Mouse (Mus musculus) embryonic fibroblast, embryonic 13.5 days (primary cell): ENCODE results near the gene Nelfcd. TPM values are rescaled to one million over a fixed set of nuclear protein-coding genes. Genes with fewer than 3 reads are reported as not detected.

Experiments used
- H3K27ac ChIP-seq: 2 replicates; pipeline ENCODE4 v1.5.1; 2012; ENCODE audit warnings: low read length, control low read depth, inconsistent platforms; ENCODE audit not compliant: insufficient read depth
- H3K4me1 ChIP-seq: 2 replicates; pipeline ENCODE4 v1.6.1; 2011; ENCODE audit warnings: low read length; ENCODE audit not compliant: control insufficient read depth, insufficient read depth
- H3K4me3 ChIP-seq: 2 replicates; pipeline ENCODE4 v1.5.1; 2011; ENCODE audit warnings: mild to moderate bottlenecking, control low read depth, low read length; ENCODE audit not compliant: insufficient read depth
- CTCF ChIP-seq: IDR thresholded peaks from 2 replicates; pipeline ENCODE4 v1.5.1; 2011; ENCODE audit warnings: mild to moderate bottlenecking, control low read depth, low read length, moderate library complexity, borderline replicate concordance; ENCODE audit not compliant: insufficient read depth
- POLR2A ChIP-seq: IDR thresholded peaks from 2 replicates; pipeline ENCODE4 v1.6.1; 2011; ENCODE audit warnings: low read depth, mild to moderate bottlenecking, control low read depth, low read length, moderate library complexity
- polyA plus RNA-seq: library from polyadenylated mRNA; stranded (reverse); fragments of >200 nt; gene quantifications from 2 replicates; pipeline ENCODE4 v1.2.4, GENCODE M21; 2011; ENCODE audit warnings: low read depth; ENCODE audit not compliant: missing spikeins, insufficient read length

Gene Nelfcd
- polyA plus RNA-seq, 1 experiment = 33.2 TPM

DNA sequence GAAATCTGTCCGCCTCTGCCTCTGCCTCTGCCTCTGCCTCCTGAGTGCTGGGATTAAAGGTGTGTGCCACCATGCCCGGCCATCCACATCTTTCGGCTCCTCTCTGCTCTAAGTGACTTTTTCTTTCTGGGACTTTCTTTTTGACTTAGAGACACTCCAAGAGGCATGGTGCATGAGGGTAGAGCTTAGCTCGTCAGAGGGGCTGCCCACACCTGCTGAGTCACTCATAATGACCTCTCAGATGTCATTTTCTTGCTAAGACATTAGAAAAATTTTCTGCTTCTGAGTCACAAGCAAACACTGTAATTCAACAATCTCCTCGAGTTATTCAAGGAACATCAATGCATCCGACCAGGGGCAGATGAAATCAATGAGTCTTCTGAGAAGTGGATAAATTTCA, 29.4 kb downstream of the Nelfcd start:
- no peak overlapping the region for H3K27ac ChIP-seq
- no peaks in the 10 kb centered on the region for H3K4me1 ChIP-seq
- no peak overlapping the region for H3K4me3 ChIP-seq
- no peak for TF ChIP-seq CTCF
- TF ChIP-seq POLR2A = no peak

DNA sequence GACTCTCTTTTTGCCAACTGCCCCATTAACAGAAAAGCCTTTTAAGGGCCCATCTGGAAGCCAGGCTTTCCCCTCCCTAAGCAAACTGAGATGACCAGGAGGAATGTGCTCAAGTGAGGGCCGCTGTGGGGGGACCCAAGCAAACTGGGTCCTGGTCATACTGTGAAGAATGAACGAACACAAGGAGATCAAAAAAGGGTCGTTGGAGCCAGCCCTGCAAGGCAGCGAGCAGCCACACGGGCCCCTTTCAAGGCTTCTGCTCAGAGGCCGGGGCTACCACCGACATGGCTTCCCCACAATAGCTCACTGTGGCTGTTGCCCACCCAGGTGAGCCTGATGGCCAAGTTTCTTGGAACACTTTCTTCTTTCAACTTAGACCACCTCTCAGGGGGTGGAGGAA, 30.9 kb downstream of the Nelfcd start:
- Histone ChIP-seq H3K4me1 (no peaks in the 10 kb centered on the region), H3K4me3 (no peak overlapping the region), H3K27ac (no peak overlapping the region)
- no peak for TF ChIP-seq CTCF
- TF ChIP-seq POLR2A = no peak

DNA sequence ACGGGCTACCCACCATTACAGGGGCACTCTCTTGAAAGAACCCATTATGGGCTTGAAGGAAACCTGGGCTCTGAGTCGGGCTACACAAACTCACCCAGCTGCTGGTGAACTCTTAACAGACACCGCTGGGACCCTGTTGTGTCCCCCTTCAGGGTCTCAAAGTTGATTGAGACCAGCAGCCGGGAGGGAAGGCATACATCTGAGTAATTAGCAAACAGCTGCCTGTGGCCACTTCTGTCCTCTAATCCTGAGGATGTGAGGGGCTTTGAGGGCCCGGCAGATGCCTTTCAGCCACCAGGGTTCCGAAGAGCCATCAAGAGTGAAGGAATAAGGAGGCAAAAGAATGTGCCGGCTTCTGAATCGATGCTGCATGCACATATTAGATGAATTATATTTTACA, 31.3 kb downstream of the Nelfcd start:
- Histone ChIP-seq H3K4me1 (no peaks in the 10 kb centered on the region), H3K4me3 (no peak overlapping the region), H3K27ac (no peak overlapping the region)
- TF ChIP-seq POLR2A (no peak), CTCF (no peak)

DNA sequence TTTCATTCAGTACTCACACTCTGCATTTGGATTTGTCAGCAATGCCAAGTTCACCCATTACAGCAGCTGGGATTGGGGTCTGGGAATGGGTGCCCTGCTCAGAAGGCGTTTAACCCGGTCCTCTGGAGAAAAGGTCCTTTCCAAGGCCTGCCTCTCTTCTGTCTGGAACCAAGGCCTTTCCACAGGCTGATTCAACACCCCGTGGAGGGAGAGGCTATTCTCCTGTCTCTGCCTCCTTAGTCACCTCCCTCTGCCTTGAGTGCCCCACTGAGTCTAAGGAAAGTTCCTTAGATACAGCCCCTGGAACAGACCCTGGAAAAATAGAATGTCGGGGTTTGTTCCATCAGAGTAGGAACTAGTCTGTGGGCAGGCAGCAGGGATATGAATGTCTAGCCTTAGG, 32.8 kb downstream of the Nelfcd start:
- Histone ChIP-seq H3K4me3 (no peak overlapping the region), H3K4me1 (no peaks in the 10 kb centered on the region)
- TF ChIP-seq CTCF = no peak
- no peak for TF ChIP-seq POLR2A

DNA sequence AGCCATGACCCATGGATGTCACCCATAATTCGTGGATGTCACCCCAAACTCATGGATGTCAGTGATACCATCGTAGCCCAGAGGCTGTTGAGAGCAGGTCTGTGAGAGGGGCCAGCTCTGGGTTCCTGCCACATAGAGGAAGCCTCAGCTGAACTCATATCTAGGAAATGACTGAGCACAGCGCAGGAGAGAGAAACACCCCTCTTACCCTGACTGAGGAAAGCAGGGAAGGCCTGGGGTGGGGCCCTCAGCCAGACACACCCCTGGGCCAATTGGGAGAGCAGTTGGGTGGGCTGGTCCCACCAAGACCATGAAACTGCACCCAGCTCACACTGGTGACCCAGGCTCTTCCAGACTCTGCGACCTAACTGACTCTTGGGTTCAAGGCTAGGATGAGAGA, 34.7 kb downstream of the Nelfcd start, which contains the start of gene Tubb1:
TSS of gene Tubb1 (plus strand) at position 343 of the 400 bp plus-strand sequence.
- Histone ChIP-seq H3K4me1 (no peaks in the 10 kb centered on the region), H3K27ac (no peak within 1 kb of the TSS), H3K4me3 (no peak within 1 kb of the TSS)
- no peak for TF ChIP-seq CTCF
- no peak for TF ChIP-seq POLR2A

More for the DNA sequence above, 32.8 kb downstream of the Nelfcd start:
- H3K27ac ChIP-seq = no peak overlapping the region

DNA sequence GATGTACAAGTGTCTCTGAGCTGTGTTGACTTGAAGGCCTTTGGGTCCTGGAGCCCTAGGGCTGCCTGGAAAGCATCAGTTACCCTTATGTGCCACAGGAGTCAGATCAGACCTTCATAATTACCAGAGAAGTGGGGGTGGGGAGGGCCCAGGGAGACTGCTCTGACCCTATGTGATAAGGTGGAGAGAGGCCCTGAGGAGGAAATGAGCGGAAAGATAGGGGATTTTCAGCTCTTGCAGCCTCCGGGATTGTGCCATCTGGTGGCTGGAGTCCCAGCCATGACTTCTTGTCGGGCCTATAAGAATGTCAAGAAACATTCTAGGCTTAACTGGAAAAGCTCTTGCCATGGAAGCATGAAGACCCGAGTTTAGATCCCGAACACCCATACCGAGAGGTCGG, 38.1 kb downstream of the Nelfcd start:
- TF ChIP-seq CTCF (no peak), POLR2A (no peak)
- no peak overlapping the region for H3K27ac ChIP-seq
- H3K4me1 ChIP-seq = no peaks in the 10 kb centered on the region
- no peak overlapping the region for H3K4me3 ChIP-seq

DNA sequence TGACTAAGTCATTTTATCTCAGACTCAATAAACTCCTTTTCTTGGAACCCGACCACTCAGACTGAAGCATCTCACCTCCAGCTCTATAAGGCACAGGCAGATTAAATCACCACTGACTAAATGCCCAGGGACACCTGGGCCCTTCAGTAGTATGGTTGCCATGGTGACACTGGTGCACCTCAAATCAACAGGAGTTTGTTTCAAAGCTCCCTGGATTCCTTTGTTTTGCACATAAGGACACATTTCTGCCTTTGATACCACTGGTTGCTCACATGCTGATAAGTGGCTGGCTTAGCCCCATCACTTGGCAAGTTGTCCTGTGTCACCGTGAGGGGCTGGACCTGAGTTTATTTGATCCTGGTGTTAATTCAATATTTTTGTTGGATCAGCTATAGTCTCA, 43.8 kb downstream of the Nelfcd start:
- Histone ChIP-seq H3K4me1 (no peaks in the 10 kb centered on the region), H3K4me3 (no peak overlapping the region), H3K27ac (no peak overlapping the region)
- TF ChIP-seq CTCF (no peak), POLR2A (no peak)

DNA sequence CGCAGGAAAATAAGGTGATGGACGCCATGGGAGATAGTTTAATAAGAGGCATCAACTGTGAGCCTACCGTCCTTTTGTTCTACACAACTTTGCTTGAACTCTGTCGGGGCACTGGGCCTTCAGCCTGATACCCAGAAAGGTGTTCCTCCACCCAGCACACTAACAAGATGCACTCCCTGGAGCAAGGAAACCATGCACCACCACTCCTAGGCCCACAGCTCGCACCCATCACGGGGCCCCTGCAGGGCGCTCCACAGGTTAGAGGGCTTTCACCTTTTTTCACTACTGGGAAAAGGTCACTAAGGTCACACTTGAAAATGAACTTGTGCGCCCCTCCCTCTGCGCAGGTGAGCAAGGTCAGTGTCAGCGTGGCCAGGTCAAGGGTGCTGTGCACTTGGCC, 47.8 kb downstream of the Nelfcd start:
- Histone ChIP-seq H3K4me1 (no peaks in the 10 kb centered on the region), H3K27ac (no peak overlapping the region), H3K4me3 (peak overlapping the region; percentile 62)
- TF ChIP-seq POLR2A = no peak
- TF ChIP-seq CTCF = no peak

DNA sequence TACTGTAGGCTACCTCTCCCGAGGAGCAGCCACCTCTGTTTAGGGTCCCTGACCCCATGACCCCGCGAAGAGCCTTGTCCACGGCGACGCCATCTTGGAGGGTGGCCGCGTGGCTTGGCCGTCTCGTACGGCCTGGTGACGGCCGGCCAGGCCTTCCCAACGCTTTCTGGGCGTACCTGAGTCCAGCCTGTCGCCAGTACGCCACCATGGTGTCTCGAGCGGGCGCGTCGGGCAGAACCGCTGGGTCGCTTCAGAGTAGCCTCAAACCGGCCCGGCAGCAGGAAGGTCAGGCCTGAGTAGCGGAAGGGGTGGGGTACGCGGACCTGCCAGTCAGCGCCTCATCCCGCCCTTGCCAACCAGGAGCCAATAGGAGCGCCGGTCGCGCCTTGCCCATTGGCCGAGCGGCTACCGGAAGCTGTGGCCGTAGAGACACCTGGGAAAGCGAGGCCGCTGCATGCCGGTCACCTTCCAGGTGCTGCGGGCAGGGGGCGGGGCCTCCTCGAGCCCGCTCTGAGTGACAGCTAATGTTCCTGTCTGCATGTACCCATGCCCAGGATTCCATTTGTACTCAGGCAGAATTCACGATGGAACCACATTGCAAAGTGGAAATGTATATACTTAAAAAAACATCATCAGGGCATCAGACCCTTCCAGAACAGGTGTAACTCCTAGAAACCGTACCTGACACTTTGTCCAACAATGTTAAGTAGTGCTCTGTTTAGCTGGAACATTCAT, 48.4 kb downstream of the Nelfcd start, which contains the start of gene Atp5e:
TSS of gene Atp5e (minus strand) at position 317 of the 735 bp plus-strand sequence.
- peak; percentile 56 for TF ChIP-seq POLR2A
- no peak for TF ChIP-seq CTCF
- peak within 1 kb of the TSS; percentile 62 for H3K4me3 ChIP-seq
- no peaks in the 10 kb centered on the region for H3K4me1 ChIP-seq
- no peak within 1 kb of the TSS for H3K27ac ChIP-seq

DNA sequence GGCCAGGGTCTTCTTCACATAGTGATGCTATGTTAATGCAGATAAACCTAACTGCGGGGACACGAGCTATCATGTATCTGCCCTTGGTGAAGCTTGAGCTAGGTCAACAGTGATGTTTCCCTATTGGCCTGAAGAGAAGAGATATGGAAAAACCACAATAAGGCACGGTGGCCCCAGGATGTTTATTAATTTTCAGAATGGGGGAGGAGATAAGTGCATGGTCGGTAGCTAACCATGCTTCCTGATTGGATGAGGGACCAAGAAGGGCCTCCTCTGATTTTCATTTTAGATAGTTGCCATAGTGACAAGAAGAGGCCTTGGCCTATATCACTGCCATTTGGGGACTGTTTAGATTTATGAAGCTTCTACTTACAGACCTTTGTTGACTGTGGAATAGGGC, 54.7 kb downstream of the Nelfcd start:
- Histone ChIP-seq H3K27ac (no peak overlapping the region), H3K4me1 (no peaks in the 10 kb centered on the region), H3K4me3 (no peak overlapping the region)
- no peak for TF ChIP-seq POLR2A
- TF ChIP-seq CTCF = no peak
